Mouse (Mus musculus) G1E (cell line): ENCODE measurements around the gene Slc10a7.

Source experiments
- CTCF ChIP-seq: IDR thresholded peaks from 2 replicates; pipeline ENCODE4 v1.5.1; 2012; ENCODE audit warnings: low read depth, low read length, inconsistent platforms, mixed read lengths
- POLR2AphosphoS5 ChIP-seq: IDR thresholded peaks from 2 replicates; pipeline ENCODE4 v1.6.1; 2012; ENCODE audit warnings: low read depth, low read length, inconsistent platforms; ENCODE audit not compliant: insufficient replicate concordance
- TAL1 ChIP-seq: conservative IDR thresholded peaks from 2 replicates; pipeline ENCODE4 v1.6.1; 2012; ENCODE audit warnings: low read depth, low read length, inconsistent platforms, mixed read lengths

- TF ChIP-seq CTCF (no peak), POLR2AphosphoS5 (no peak), TAL1 (no peak)
These were observed 19.4 kb upstream of the Slc10a7 start for GRCm38 (mm10) chr8:78489733-78490132.
